Mouse (Mus musculus) kidney, embryonic 14.5 days (tissue): ENCODE results near the gene D130043K22Rik. TPM values are rescaled to one million over a fixed set of nuclear protein-coding genes. Genes with fewer than 3 reads are reported as not detected.

Experiments
- ATAC-seq: fragments of 200-750 bp; cut with Nextera tagmentation; 2 replicates; pipeline ENCODE4 v1.8.0; 2017; ENCODE audit warnings: moderate number of reproducible peaks, mild to moderate bottlenecking, moderate TSS enrichment, moderate library complexity; ENCODE audit not compliant: low FRiP score, low TSS enrichment
- H3K27ac ChIP-seq: fragments of 300-500 bp; sonication (generic); 2 replicates; pipeline ENCODE4 v1.5.1; 2014; ENCODE audit warnings: low read depth, mild to moderate bottlenecking, low read length, moderate library complexity, mixed read lengths
- H3K27me3 ChIP-seq: fragments of 300-500 bp; sonication (generic); 2 replicates; pipeline ENCODE4 v1.6.1; 2014; ENCODE audit warnings: mild to moderate bottlenecking, low read length; ENCODE audit not compliant: control insufficient read depth, insufficient read depth
- H3K36me3 ChIP-seq: fragments of 300-500 bp; sonication (generic); 2 replicates; pipeline ENCODE4 v1.6.1; 2014; ENCODE audit warnings: low read length, mixed read lengths; ENCODE audit not compliant: control insufficient read depth, insufficient read depth
- H3K4me1 ChIP-seq: fragments of 300-500 bp; sonication (generic); 2 replicates; pipeline ENCODE4 v1.6.1; 2014; ENCODE audit warnings: low read length, mixed read lengths; ENCODE audit not compliant: control insufficient read depth, insufficient read depth
- H3K4me2 ChIP-seq: fragments of 300-500 bp; sonication (generic); replicated peaks from 2 replicates; pipeline ENCODE4 v1.6.1; 2014; ENCODE audit warnings: low read depth, mild to moderate bottlenecking, low read length
- H3K4me3 ChIP-seq: fragments of 300-500 bp; sonication (generic); 2 replicates; pipeline ENCODE4 v1.5.1; 2014; ENCODE audit warnings: mild to moderate bottlenecking, low read length
- H3K9ac ChIP-seq: fragments of 300-500 bp; sonication (generic); 2 replicates; pipeline ENCODE4 v1.6.1; 2014; ENCODE audit warnings: low read depth, mild to moderate bottlenecking, low read length, moderate library complexity
- H3K9me3 ChIP-seq: fragments of 300-500 bp; sonication (generic); 2 replicates; pipeline ENCODE4 v1.6.1; 2016; ENCODE audit warnings: low read length; ENCODE audit not compliant: control insufficient read depth
- WGBS: fragments of 180-500 bp; shearing (Covaris S2); extraction: QIAGEN DNeasy Blood & Tissue Kit; methylation state at CpG from one replicate; pipeline ENCODE4 v1.1.7; 2014; 5-methylcytosine and 5-hydroxymethylcytosine counted together
- polyA plus RNA-seq: library from polyadenylated mRNA; unstranded; fragments of >200 nt; fragmentation: Nextera tagmentation; extraction: Ambion mirVana; gene quantifications from 2 replicates; pipeline ENCODE4 v1.2.1, GENCODE M21; 2014

D130043K22Rik gene
- polyA plus RNA-seq, 1 experiment from 2014 or later, result 0.64 TPM

DNA sequence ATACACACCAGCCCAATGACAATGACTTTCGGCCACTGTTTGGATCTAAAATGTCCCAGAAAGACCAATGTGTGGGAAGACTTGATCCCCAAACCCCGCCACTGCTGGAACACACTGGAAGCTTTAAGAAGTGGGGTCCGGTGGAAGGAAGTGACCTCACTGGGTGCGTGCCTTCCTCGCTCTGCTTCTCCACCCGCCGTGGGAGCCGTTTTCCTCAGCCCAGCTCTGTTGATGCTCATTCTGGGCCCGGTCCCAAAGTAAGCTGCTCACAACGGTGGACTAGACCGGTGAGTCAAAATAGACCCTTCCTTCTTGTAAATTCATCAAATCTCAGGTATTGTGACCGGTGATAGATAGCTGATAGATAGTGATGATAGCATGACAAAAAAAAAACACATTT lies 60.5 kb downstream of the D130043K22Rik start:
- no peak for ATAC-seq
- Histone ChIP-seq H3K27ac (no peak overlapping the region), H3K36me3 (no peaks in the 10 kb centered on the region), H3K9ac (no peak overlapping the region), H3K27me3 (no peaks in the 10 kb centered on the region), H3K4me1 (no peaks in the 10 kb centered on the region), H3K4me2 (no peak overlapping the region), H3K9me3 (no peaks in the 10 kb centered on the region), H3K4me3 (no peak overlapping the region)
- WGBS, result 89% methylated on average over 12 of the region's 12 CpGs

DNA sequence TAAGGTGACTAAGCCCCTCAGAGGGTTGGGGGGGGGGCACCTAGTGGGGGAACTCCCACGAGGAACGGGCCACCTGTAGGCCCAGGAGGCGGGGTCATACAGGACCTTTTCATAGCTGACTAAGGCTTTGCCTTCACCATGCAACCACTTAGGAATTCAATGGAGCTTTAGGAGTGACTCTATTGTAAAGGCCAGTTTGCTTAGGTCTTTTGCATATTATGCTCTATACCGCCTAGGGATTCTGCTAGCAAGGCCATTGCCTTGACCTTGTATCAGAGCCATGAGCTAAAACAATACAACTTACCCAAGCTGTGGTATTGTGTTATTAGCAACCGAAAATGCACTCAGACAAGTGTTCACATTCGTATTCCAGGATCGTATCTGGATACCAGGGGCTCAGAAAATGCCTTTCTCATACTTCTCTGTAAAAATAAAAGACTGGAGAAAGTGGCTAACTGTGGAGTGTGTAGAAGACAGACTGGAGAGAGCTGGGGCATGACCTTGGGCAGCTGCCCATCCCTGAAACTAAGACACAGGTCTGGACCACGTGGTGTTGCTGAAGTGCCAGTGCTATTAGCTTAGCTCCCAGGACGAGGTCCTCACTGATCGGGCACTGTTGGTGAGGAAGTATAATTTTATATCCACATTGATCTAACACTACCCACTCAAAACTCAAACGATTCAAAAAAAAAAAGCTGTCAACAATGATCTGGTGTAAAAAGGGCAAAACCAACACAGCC lies 62.1 kb downstream of the D130043K22Rik start:
- no peak overlapping the region for H3K9ac ChIP-seq
- 87% methylated on average over 11 of the region's 11 CpGs for WGBS
- H3K4me2 ChIP-seq, result no peak overlapping the region
- ATAC-seq, result no peak
- no peaks in the 10 kb centered on the region for H3K27me3 ChIP-seq
- no peaks in the 10 kb centered on the region for H3K9me3 ChIP-seq
- peaks cover 5% of the 10 kb centered on the region; the same call in 1 of the 2 replicates for H3K36me3 ChIP-seq
- no peak overlapping the region for H3K27ac ChIP-seq
- no peak overlapping the region for H3K4me3 ChIP-seq
- H3K4me1 ChIP-seq, result no peaks in the 10 kb centered on the region

DNA sequence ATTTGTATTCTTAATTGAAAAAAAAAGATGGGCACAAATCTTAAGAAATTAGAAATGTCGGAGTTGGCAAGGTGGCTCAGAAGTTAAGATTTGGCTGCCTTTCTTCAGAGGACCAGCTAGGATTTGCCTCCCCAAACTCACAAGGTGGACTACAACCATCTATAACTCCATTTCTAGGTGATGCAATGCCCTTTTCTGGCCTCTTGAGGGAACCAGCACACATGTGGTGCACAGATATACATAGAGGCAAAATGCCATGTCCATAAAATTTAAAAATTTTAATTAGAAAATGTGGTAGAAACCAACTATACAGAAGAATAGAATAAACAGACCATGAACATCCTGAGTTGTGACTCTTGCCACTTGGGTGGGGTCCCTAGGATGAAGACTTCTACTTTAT lies 64.2 kb downstream of the D130043K22Rik start:
- ATAC-seq, result no peak
- H3K27me3 ChIP-seq, result no peaks in the 10 kb centered on the region
- H3K4me3 ChIP-seq, result no peak overlapping the region
- H3K9me3 ChIP-seq, result no peaks in the 10 kb centered on the region
- 100% methylated on average over 1 of the region's 1 CpGs for WGBS
- H3K4me1 ChIP-seq, result no peaks in the 10 kb centered on the region
- no peak overlapping the region for H3K9ac ChIP-seq
- no peak overlapping the region for H3K4me2 ChIP-seq
- H3K36me3 ChIP-seq, result peaks cover 7% of the 10 kb centered on the region; the same call in 1 of the 2 replicates
- no peak overlapping the region for H3K27ac ChIP-seq

DNA sequence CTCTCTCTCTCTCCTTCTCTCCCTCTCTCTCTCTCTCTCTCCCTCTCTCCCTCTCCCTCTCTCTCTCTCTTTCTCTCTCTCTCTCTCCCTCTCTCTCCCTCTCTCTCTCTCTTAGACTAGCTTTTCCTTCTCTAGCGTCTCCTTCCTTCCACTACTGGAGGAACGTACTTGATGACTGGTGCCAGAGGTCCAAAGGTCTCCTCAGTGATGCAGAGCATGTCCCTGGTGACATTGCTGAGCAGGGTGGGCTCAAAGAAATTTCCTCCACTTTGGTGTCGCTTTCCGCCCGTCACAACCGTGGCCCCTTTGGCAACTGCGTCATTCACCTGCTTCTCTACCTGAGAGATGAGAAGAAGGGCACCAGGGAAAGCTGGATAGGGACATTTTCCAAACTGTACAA lies 68.6 kb downstream of the D130043K22Rik start:
- Histone ChIP-seq H3K27ac (no peak overlapping the region), H3K27me3 (no peaks in the 10 kb centered on the region), H3K4me1 (no peaks in the 10 kb centered on the region), H3K9me3 (no peaks in the 10 kb centered on the region), H3K4me2 (no peak overlapping the region), H3K4me3 (no peak overlapping the region), H3K9ac (no peak overlapping the region), H3K36me3 (peaks cover 27% of the 10 kb centered on the region; the same call in 1 of the 2 replicates)
- no peak for ATAC-seq
- WGBS, result 82% methylated on average over 7 of the region's 7 CpGs

DNA sequence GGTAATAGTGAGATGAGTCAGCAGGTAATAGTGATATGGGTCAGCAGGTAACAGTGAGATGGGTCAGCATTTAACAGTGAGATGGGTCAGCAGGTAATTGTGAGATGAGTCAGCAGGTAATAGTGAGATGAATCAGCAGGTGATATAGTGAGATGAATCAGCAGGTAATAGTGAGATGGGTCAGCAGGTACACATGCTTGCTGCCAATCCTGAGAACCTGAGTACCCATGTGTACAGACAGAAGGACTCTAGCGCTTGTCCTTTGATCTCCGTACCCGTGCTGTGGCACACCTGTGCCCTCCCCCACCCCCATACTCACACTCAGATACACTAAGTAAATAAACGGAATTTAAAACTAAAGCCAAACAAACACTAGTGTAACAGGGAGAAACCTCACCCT lies 70.0 kb downstream of the D130043K22Rik start:
- H3K4me3 ChIP-seq, result no peak overlapping the region
- H3K27me3 ChIP-seq, result no peaks in the 10 kb centered on the region
- WGBS, result 89% methylated on average over 4 of the region's 4 CpGs
- ATAC-seq, result no peak
- H3K36me3 ChIP-seq, result peaks cover 27% of the 10 kb centered on the region; the same call in 1 of the 2 replicates
- H3K4me2 ChIP-seq, result no peak overlapping the region
- H3K9ac ChIP-seq, result no peak overlapping the region
- H3K4me1 ChIP-seq, result no peaks in the 10 kb centered on the region
- no peaks in the 10 kb centered on the region for H3K9me3 ChIP-seq
- H3K27ac ChIP-seq, result no peak overlapping the region

DNA sequence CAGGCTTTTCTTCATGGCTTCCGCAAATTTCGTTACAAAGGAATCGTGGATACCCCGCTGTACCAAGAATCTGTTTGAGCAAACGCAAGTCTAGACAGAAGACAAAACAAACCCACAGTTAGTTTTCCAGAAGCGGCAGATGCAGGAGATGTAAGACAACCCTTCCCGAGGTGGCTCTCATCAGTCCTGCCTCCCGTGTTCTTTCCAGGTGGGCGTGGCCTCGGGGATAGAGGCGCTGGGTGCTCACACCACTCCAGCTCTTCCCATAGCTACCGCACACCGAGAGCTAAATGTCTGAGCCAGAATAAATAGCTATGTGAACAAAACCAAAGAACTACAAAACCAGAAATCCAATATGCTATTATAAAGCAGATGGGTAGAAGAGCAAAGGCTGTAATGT lies 70.9 kb downstream of the D130043K22Rik start:
- ATAC-seq, result no peak
- 76% methylated on average over 13 of the region's 13 CpGs for WGBS
- Histone ChIP-seq H3K4me3 (no peak overlapping the region), H3K27me3 (no peaks in the 10 kb centered on the region), H3K27ac (no peak overlapping the region), H3K36me3 (peaks cover 27% of the 10 kb centered on the region; the same call in 1 of the 2 replicates), H3K9ac (no peak overlapping the region), H3K9me3 (no peaks in the 10 kb centered on the region), H3K4me2 (no peak overlapping the region), H3K4me1 (no peaks in the 10 kb centered on the region)

DNA sequence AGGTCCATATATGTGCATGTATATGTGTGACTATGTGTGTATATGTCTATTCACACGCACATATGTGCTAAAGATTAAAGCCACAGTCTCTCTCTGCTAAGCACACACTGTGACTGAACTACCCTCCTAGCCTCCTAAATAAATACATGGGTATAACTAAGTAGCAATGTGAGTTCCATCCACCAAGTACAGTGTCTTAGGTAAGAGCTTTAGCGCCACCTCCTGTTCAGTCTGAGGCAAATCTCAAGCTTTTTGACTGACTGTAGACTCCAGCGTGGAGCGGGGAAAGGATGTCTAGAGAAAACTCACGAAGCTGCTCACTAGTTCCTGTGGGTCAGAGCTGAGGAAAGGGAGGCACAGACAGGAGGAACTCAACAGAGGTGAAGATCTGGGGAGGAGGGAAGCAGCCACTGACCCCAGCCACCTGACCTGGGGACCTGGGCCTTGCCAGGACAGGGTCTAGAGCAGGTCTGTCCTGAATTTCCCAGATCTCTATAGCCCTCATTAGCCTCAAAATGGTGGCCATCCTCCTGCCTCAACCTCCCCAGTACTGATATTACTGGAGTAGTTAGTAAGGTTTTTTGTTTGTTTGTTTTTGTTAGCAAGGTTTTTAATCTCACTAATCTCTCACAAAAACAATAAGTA lies 75.5 kb downstream of the D130043K22Rik start:
- 30% methylated on average over 5 of the region's 5 CpGs for WGBS
- Histone ChIP-seq H3K9me3 (no peaks in the 10 kb centered on the region), H3K4me1 (no peaks in the 10 kb centered on the region), H3K27ac (no peak overlapping the region), H3K36me3 (peaks cover 34% of the 10 kb centered on the region), H3K27me3 (no peaks in the 10 kb centered on the region), H3K4me3 (no peak overlapping the region), H3K9ac (no peak overlapping the region), H3K4me2 (no peak overlapping the region)
- peak; percentile 81 for ATAC-seq

DNA sequence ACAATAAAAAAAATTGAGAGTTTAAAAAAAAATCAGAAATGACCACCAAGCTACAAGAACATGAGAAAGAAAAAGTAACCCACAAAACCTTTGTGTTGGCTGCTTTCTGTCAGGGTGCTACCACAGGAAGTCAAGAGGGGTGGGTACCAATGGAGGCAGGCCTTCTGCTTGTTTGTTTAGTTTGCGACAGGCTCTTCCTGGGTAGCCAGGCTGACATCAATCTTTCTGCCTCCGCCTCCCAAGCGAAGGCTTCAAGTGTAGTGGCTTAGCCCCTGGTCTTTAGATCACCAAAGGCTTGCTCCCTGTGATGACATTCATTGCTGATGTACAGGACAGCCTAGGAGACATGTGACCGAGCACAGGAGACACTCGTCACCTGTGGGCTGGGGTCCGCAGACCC lies 76.3 kb downstream of the D130043K22Rik start:
- 60% methylated on average over 6 of the region's 6 CpGs for WGBS
- Histone ChIP-seq H3K36me3 (peaks cover 38% of the 10 kb centered on the region), H3K27me3 (no peaks in the 10 kb centered on the region), H3K9me3 (no peaks in the 10 kb centered on the region), H3K4me1 (no peaks in the 10 kb centered on the region), H3K4me3 (no peak overlapping the region), H3K9ac (no peak overlapping the region), H3K27ac (no peak overlapping the region), H3K4me2 (no peak overlapping the region)
- ATAC-seq, result no peak

DNA sequence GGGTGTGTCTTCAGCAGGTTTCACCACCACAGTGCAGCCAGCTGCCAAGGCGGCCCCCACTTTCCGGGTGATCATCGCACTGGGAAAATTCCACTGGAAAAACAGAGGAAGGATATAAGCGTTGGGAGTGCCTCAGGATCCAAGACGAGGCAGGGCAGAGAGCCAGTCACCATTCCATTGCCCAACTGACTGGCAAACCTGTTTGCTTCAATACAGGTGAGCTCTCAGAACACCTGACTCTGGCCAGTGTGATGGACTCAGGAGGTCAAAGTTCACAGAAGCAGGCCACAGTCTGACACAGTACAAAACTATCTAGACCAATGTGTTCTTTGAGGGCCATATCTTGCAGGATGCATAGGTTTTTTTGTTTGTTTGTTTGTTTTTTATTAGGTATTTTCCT lies 79.1 kb downstream of the D130043K22Rik start:
- Histone ChIP-seq H3K4me2 (no peak overlapping the region), H3K27ac (no peak overlapping the region), H3K36me3 (peaks cover 25% of the 10 kb centered on the region), H3K27me3 (no peaks in the 10 kb centered on the region), H3K9ac (no peak overlapping the region), H3K4me1 (no peaks in the 10 kb centered on the region), H3K9me3 (no peaks in the 10 kb centered on the region), H3K4me3 (no peak overlapping the region)
- WGBS, result 88% methylated on average over 5 of the region's 5 CpGs
- ATAC-seq, result no peak
